Mouse (Mus musculus): ENCODE measurements around the gene Mroh9.

Gene Mroh9

DNA sequence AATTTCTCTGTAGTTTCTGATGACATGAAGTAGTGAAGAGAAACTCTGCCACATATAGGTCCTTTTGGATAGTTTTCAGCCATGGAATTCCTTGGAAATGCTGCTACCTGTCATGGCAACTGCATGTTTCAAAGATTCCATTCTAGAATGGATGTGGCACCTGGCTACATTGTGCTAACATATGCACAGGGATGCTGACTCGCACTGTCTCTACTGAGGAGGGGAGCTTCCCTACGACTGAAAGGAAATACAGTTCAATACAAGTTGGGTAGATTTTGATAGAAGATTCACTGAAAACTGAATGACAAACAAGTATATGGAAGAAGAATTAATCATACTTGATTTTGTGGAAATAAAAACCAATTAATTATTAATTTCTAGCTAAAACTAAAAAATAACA is at the start of gene Mroh9:
Gene Mroh9, minus strand, starts transcription at position 101 of the 400 bp plus-strand sequence.
- no peak for DNase-seq (ENCODE audit: low spot score)

DNA sequence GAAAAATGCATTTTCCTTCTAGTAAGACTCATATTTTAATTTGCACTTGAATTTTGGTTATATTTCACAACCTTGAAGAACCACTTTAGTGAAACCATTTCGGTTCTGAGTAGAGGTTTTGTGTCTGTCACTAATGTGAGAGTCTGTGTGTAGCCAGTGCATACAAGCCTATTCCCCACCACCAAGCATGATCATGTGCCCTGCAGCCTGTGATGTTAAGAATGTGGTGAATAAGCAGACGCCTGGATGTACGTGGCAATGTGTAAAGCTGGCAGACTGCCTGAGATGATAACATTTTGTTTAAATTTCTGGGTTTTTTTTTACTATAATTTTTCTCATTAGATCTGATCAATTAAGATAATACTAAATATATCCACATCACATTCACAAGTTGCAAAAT is 44.5 kb upstream of the Mroh9 start:
- DNase-seq (ENCODE audit: low spot score): no peak

DNA sequence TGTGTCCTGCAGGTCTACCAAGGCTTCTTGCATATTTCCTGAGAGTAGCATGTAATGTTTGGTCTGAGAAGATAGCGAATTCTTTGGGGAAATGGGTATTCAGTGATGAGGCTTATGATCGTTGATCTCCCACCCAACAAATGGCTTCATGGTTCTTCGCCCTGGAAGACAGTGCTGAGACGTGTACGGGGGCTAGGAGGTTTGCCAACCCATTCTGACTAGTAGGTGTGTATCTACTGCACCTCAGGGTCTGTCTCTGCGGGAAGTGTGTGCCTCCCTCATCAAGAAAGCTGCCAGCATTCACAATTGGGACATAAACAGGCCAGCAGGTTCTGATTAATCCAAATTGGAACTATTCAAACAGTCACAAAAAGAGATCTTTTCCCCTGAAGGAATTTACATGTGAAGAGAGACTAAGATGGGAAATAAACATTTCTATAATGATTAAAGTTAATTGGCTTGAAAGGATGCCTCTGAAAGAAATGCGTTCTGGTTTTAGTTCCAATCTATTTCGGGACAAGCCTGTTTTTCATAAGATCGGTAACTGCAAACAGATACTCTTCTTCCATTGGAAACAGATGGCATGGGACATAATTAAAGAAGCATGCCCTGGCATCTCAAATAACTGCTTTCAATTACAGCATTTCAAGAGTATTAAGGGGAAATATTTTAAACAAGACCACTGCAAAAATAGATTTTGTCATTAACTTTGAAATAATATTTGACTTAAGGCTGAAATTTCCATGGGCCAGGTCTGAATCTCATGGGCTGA is 43.8 kb upstream of the Mroh9 start:
- DNase-seq (ENCODE audit: low spot score): no peak

DNA sequence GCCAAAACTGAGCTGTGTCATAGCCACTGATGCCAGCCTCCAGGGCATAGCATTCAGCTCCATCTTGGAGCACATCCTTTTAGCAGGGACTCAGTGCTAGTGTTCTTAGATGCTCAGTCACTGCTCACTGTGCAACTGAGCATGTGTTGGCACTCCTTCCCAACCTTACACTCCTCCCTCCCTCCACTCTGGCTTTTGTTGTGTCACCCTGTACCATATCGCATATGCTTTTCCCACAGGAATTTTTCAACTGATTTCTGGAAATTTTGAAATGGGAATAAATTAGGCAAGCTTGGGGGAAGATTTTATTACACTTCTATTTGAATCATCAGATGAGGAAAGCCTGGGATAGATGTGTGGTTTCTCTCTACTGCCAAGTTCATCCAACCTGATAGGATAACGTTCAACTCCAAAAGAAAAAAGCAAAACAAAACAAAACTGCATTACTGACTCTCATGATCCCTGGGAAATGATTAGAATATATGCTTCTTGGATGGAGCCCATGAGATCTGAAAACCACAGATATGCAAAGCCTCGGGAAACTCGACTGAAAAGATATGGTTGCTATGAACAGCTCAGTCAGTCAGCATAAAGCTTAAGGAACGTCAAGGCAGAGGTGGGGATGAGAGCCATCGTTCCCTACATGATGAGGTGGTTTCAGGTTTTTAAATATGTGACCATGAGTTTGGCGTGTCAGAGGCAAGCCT is 40.9 kb upstream of the Mroh9 start:
- DNase-seq (ENCODE audit: low spot score): no peak

DNA sequence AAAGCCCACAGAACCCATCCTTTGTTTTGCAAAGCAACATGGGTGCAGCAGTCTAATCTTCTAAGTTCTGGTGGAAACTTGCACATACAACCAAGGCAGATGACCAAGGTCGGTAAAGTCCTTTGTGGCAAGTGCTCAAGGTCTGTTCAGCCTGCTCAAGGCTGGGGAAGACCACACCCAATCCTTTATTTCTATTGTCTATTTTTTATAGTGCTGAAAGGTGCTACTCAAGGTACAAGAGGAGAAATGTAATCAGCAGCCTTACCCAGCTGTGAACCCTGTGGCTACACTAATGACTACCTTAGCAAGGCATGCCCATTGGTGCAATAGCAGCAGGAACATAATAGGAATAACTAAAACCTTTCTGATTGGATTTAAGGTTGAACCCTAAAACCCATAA is 36.9 kb upstream of the Mroh9 start:
- no peak for DNase-seq (ENCODE audit: low spot score)

DNA sequence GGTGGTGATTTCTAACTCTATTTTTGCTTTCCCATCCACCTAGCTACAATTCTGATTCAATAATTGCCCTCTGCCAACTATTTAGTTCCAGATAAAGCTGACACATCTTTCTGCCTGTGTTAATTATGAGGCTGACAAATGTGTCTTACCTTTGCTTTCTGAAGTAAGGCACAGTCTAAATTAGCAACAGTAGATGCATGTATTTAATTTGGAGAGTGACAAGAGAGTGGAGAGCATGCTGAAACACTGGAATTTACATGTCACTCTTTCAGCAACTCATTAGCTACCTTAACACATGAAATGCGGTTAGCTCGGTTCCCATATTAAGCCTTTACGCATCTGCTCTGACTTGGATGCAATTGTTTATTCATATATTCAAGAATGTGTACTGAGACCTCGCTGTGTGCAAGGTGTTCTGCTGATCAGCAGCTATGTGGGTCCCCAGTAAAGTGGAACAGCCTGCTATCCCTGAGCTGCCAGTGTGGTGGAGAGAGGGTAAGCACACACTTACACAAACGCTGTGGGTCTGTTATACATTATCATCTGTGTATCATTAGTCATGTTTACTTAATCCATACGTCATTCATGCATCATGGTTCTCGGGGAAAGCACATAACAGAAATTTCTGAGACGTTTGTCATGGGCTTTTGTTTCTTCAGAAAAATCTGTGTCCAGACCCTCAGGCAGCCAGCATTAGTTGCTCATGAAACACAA is 28.1 kb upstream of the Mroh9 start:
- DNase-seq (ENCODE audit: low spot score): no peak

DNA sequence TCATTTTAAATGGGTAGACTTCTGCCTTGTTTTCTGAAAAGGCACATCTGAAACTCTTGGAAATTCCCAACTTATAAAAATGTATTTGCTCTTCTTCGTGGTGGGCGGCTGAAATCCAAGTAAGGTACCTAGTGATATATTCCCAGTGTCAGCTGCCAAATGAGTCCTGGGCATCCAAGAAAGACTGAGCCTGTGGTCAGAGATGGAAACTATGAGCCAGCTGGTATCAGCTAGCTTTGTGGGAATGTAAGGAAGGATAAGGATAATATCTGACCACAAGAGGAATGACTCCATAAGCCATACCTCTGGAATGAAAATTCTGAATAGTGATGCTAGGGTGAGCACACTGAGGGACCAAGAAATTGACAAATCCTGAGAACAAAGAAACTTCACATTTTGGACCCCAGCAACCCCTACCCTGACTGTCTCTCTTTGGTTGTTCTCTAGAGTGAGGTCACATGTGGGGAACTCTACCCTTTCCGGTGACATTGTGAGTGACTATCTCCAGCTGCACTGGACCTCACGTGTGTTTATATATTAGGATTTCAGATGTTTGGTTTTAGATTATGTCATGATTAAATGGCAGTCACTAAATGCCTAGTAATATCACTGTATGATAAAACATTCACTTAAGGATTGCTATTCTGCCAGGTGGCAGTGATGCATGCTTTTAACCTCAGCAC is 27.2 kb upstream of the Mroh9 start:
- no peak for DNase-seq (ENCODE audit: low spot score)

DNA sequence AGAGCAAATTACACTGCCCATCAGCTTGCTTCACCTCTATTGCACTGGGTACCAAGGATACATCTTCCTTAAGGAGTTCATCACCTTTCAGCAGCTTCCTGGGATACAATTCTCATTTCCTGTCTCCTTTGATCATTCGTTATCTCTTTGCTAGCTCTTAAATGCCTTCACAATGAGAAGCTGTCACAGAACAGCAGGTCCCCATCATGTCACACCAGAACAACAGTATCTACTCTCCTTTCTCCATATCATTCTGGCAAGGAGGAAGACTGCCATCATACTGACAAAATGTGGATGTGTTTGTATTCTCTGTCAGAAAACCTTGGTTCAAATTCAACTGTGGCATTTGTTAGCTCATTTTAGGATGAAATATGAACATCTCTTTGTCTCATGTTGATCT is 19.5 kb upstream of the Mroh9 start:
- DNase-seq (ENCODE audit: low spot score): no peak

DNA sequence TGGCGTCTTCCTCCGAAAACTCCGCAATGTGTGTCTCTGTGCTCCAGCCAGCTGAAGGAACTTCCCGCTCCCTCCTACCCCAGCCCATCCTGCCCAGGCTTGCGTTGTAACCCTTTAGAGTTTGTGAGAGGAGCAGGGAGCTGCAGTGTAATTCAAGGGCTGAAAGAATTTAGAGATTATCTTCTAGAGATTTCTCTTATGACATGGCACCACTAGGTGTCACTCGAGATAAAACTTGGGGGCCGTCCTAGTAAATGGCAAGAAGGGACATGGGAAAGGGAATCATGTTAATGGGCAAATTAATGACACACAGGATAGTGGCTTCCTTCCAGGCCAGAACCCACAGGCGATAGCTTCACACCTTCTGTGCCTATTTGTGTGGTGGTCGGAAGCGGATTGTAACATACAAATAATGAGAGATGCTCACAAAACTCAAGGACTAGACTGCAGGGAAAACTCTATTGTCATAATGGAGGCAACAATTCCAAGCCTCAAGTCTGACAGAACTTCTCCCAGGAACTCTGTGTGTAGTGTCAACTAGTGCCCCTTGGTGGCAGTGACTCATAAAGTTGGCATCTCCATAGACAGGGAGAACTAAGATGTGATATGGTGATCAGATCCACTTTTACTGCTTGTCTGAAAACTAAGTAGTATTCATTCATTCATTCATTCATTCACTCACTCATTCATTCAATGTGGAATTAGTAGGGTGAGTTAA is 6.1 kb upstream of the Mroh9 start:
- DNase-seq (ENCODE audit: low spot score): no peak

DNA sequence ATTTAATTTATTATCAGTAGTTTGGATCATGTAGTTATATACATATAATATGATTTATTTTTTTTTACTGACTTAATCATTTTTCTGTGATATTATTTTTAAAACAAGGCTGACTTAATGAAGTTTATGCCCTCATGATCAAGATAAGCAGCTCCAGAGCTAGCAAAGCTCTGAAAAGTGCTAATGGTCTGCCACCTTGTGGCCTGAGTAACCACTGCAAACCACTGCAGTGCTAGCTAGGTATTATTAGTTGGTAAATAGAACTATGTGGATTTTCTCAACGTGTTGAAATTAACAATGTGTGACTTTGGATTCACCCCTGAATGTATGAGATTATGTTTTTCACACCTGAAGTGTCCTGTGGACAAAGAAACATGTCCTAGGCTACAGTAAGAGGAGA is 15.0 kb downstream of the Mroh9 start:
- DNase-seq (ENCODE audit: low spot score): peak; percentile 11

DNA sequence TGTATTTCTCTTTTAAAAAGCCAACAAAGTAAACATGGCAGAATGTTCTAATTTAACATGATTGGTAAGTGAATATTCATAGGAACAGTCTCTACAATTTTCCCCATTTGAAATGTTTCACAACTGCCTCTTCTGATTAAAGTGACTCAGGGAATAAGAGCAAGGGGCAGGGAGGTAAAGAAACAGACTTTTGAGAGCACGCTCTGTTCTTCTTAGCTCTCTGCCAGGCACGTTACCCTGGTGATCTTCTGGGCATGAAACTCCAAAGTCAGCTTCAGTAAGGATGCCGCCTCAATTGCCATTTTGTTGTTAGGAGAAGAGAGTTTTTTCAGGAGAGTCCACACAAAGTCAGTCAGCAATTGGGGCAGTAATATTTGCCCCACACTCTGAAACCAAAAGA is 25.1 kb downstream of the Mroh9 start:
- DNase-seq (ENCODE audit: low spot score): no peak

DNA sequence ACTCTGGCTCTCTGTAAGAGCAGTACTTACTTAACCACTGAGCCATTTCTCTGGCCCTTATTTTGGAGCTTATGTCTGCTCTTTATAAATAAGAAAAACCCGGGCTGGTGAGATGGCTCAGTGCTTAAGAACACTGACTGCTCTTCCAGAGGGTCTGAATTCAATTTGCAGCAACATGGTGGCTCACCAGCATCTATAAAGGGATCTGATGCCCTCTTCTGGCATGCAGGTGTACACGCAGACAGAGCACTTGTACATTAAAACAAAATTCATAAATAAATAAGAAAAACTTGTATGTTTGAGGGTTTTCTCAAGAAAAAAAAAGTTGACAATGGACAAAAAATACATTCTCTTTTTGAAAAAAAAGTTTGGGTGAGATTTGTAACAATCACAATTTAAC is 28.1 kb downstream of the Mroh9 start:
- DNase-seq (ENCODE audit: low spot score): no peak

DNA sequence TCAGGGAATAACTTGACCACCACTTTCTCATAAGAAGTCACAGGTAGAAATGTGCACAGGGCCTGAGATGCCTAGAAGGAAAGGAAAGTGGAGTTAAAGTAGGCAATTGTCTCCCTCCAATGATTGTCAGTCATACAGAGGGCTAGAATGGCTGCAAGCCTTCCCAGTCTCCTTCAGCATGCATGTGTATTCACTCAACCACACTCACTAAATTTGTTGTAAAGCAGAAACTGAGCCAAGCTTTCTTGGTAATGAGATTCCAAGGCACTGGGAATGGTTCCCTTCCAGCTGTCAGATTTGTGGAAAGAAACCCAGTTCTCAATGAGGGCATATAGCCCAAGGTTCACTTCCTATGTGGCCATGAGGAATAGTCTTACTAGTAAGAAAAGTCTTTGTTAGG is 29.8 kb downstream of the Mroh9 start:
- no peak for DNase-seq (ENCODE audit: low spot score)

DNA sequence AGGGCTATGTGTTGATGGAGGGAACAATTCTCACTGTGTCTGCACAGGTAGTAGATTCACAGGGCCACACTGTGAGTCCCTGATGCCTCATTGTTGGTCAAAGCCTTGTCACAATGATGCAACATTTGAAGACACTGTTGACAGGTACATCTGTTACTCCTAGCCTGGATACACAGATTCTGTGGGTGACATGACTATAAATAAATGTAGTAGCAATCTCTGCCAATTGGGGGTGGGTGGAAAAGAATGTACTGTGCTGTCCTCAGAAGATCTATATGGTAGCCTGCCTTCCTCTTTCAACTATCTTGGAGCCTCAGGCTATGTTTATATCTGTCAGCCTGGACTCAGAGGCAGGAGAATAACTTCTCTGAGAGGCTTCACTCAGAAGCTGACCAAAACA is 62.4 kb downstream of the Mroh9 start:
- no peak for DNase-seq (ENCODE audit: low spot score)

DNA sequence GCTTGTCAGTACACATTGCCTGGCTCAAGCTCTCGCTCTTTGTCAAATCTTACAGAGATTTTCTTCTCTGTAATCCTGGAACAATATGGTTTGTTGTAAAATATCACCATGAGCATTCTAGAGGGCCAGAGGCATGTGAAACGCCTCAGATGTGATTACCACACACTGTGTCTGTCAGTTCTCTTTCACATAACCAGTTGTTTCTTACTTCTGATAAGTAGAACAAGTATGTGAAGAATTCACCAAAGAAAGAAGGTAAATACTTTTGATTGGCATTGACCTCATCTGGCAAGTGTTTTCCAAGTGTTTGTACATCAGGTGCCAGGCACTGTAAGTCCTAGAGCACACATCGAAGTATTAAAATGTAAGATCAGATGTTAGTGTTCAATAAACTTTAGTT is 76.2 kb downstream of the Mroh9 start:
- DNase-seq (ENCODE audit: low spot score): no peak

DNA sequence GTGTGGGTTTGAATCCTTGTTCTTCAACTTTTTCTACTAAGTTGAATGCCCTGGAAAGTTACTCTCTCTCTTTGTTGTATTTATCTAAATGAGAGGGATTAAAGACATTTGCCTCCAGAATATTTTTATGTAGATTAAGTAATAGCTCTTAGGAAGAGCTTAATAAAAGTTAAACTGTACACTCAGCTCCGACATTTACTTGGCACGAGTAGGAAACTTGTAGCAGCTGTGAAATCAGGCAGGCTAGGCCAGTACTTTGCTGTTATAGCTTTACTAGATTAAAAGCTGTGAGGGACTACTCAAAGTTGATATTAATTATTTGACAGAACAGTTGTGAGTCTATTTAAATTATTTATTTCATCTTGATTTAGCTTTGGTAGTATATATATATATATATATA is 82.0 kb downstream of the Mroh9 start:
- no peak for DNase-seq (ENCODE audit: low spot score)

DNA sequence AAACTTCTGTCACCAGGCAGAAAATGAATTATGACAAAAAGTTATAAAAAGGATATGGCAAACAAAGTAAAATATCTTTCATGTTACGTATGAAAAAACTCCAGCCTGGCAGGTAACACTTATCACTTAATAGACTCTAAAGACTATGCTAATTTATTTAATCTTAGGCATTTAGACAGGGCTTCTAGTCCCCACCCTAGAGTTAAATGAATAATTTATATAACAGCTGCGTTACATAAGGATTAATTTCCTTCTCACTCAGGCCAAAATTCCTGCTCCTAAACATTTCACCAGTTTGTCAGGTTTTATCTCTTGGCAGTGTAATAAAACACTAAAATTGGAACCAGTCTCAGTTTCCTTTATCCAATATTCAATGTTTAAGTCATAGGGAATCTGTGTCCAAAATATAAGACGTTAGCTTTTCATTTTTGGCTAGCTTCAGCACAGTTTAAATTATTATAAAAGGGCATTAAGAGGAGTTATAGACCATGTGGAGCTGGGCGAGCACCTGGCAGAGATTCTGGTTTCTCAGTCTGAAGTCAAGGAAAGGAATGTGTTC is 84.1 kb downstream of the Mroh9 start:
- DNase-seq (ENCODE audit: low spot score): no peak

DNA sequence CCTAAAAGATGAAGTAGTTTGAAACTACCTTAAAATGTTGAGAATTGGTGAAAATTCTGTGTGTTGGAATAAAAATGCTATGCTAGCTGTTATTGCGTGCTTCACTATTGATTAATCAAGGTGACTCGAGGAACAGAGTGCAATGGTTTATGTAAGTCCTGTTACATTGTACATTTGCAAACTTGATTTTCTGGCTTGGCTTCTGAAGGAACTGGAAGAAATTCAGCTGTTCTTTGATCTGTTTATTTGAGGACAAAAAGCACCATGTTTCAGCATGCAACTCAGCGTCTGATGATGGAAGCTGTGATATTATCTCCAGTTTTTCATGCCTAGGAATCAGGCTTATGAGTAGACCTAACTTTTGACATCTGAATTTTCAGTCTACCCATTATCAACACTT is 97.9 kb downstream of the Mroh9 start:
- DNase-seq (ENCODE audit: low spot score): no peak

DNA sequence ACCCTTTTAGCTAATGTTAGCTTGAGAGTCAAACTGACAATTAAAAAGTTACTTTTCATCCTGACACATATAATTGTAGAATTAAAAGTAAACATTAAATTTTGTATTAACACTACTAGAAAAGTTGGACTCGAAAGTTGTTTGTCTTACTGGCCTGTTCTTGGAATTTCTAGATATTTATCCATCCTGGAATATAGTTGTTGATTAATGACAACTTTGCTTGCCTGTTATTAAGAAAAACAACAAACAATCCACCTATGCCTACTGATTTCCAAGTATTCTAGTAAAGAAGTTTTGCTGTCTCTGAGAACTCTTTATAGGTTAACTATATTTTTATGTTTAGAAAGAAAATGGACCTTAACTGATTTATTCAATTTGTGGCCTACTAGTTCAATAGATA is 98.7 kb downstream of the Mroh9 start:
- DNase-seq (ENCODE audit: low spot score): no peak

DNA sequence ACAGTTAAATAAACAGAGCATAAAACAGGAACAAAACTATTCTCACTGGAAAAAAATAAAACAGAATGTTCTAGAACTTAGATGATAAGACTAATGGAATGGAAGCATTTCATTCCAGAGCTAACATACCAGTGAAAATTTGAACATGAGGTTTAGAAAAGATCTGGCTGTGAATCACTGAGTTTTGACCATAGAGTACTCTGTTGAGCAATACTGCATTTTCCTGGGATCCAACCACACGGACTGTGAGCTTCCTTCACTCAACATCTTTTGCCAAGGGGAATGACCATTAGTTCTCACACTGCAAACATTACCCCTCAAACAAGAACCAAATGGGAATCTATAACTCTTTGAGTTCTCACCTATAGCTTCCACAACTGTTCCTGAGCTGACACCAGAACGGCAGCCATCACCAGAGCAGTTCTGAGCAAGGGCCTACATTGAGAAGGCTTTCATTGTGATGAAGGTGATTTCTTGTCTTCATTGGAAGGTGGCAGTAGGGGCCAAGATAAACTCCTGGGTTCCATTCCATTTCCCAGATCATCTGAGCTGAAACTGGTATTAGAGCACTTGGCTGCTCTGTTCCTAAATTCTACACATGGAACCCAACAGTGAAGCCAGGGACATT is 99.2 kb downstream of the Mroh9 start:
- no peak for DNase-seq (ENCODE audit: low spot score)

DNA sequence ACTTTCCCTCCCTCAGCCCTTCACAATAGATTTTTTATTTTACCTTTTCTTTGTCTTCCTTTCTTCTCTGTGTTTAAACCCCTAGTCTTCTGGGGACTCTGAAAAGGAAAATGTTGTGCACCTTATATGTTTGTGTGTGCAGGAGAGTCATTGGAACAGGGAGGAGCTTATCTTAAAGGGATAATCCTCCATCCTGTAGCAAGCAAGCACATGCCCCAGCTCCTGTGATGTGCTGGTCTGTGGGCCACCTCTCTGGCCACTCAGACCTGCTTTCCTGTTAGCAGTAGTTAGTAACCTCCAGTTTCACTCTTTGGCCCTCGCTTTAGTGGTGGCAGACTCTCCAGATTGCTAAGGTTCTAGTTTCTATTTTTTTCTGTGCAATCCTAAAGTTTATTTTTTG is 101.0 kb downstream of the Mroh9 start, which contains the start of gene Fmo3:
Gene Fmo3, minus strand, starts transcription at position 101 of the 400 bp plus-strand sequence.
- DNase-seq (ENCODE audit: low spot score): no peak
